Comparison of ENCODE assay signal across 18 mouse cellular contexts in genomic region chr12:104474881-104475740, GRCm38 (mm10). TPM values are rescaled to one million over a fixed set of nuclear protein-coding genes. Genes with fewer than 3 reads are reported as not detected.
A peak's percentile ranks its signal among the peaks of the same experiment; 100 is the strongest.
DNase-seq lines count a peak whose midpoint lies in the region; ATAC-seq and TF ChIP-seq lines count a peak whose summit lies in the region.
"Had no signal": no experiment of that assay in that cellular context is flagged by ENCODE, and none has a peak within 500 bp of the region (broad histone marks: within the 10 kb centered on the region; RNA-seq: fewer than 3 reads in every experiment).

No protein-coding gene starts in this region.

- no peak for TF ChIP-seq CTCF in kidney, postnatal 0 days (IDR thresholded peaks at IDR 0.05; ENCODE audit: low read depth)
- no peak for TF ChIP-seq CTCF in kidney, adult 2 months (conservative IDR thresholded peaks at IDR 0.05; ENCODE audit: insufficient read depth, insufficient read length, low read depth, low read length)

- no peak overlapping the region for H3K4me2 ChIP-seq in kidney, postnatal 0 days (ENCODE audit: low read length)
- peak overlapping the region; percentile 93; the same call in 1 of the 2 replicates for H3K4me2 ChIP-seq in limb, embryonic 15.5 days

- peaks cover 5% of the 10 kb centered on the region; the same call in 1 of the 2 replicates for H3K4me1 ChIP-seq in kidney, postnatal 0 days (replicated peaks; ENCODE audit: insufficient read depth, low read length)
- no peaks in the 10 kb centered on the region for H3K4me1 ChIP-seq in kidney, adult 2 months (ENCODE audit: control insufficient read depth, insufficient read depth, low read length)
- H3K4me1 ChIP-seq in limb, embryonic 15.5 days, result peaks cover 32% of the 10 kb centered on the region

- H3K4me3 ChIP-seq in kidney, postnatal 0 days (replicated peaks; ENCODE audit: low read depth, low read length), result no peak overlapping the region
- no peak overlapping the region for H3K4me3 ChIP-seq in kidney, adult 2 months (ENCODE audit: insufficient read depth, low read depth, low read length)
- peak overlapping the region; percentile 58 for H3K4me3 ChIP-seq in limb, embryonic 15.5 days

- TF ChIP-seq POLR2A in kidney, adult 2 months (IDR thresholded peaks at IDR 0.05; ENCODE audit: low read depth, low read length), result no peak

- DNase-seq in cerebellum, postnatal 10 days, result peak; percentile 13 to 35
- DNase-seq in cerebellum, adult 8-10 months, result no peak
- peak; percentile 16 for DNase-seq in kidney, postnatal 0 days (ENCODE audit: low spot score)
- no peak for DNase-seq in kidney, adult 2 months
- DNase-seq in embryo, embryonic 9.5 days (ENCODE audit: extremely low spot score), result peak; percentile 44
- DNase-seq in gastrocnemius, postnatal 25 days, result no peak
- no peak for DNase-seq in left cerebral cortex, adult 18-20 months (ENCODE audit: low spot score in 2 of 2)
- DNase-seq: cerebellum, adult 11-12 months; gastrocnemius, adult 2 months; kidney, adult 18-20 months; lung, postnatal 10 days; thymus, postnatal 4 days had no signal

- ATAC-seq in kidney, postnatal 0 days (replicated peaks; ENCODE audit: low FRiP score, low read depth), result no peak
- ATAC-seq in limb, embryonic 15.5 days (ENCODE audit: insufficient number of reproducible peaks, low FRiP score, low TSS enrichment, low read depth), result no peak

- no peaks in the 10 kb centered on the region for H3K9me3 ChIP-seq in kidney, postnatal 0 days (replicated peaks; ENCODE audit: low read length)
- H3K9me3 ChIP-seq in limb, embryonic 15.5 days, result no peaks in the 10 kb centered on the region

- 2% methylated on average over 22 of the region's 22 CpGs for WGBS in kidney, postnatal 0 days
- WGBS in kidney, adult 2 months, result 9% methylated on average over 22 of the region's 22 CpGs
- WGBS in limb, embryonic 15.5 days, result 14% methylated on average over 22 of the region's 22 CpGs

- peaks cover 83% of the 10 kb centered on the region for H3K27me3 ChIP-seq in kidney, postnatal 0 days (ENCODE audit: insufficient read depth, low read length)
- H3K27me3 ChIP-seq in kidney, adult 2 months (replicated peaks; ENCODE audit: control insufficient read depth, insufficient read depth, low read length), result peaks cover 22% of the 10 kb centered on the region
- H3K27me3 ChIP-seq in limb, embryonic 15.5 days, result peaks cover 86% of the 10 kb centered on the region

- H3K36me3 ChIP-seq in kidney, postnatal 0 days (ENCODE audit: insufficient read depth, low read length), result no peaks in the 10 kb centered on the region
- no peaks in the 10 kb centered on the region for H3K36me3 ChIP-seq in kidney, adult 2 months (ENCODE audit: control insufficient read depth, insufficient read depth, low read length)
- no peaks in the 10 kb centered on the region for H3K36me3 ChIP-seq in limb, embryonic 15.5 days

- no peak overlapping the region for H3K9ac ChIP-seq in kidney, postnatal 0 days (ENCODE audit: low read depth, low read length)
- 0 out of 2 replicates have a peak overlapping the region, but pooled peaks have one; percentile 5 for H3K9ac ChIP-seq in limb, embryonic 15.5 days

- no peak overlapping the region for H3K27ac ChIP-seq in kidney, postnatal 0 days
- no peak overlapping the region for H3K27ac ChIP-seq in kidney, adult 2 months (ENCODE audit: insufficient read depth, low read depth, low read length)
- no peak overlapping the region for H3K27ac ChIP-seq in limb, embryonic 15.5 days
- H3K27ac ChIP-seq: gastrocnemius, adult 2 months had no signal

RNA-seq across cellular contexts. Expression of gene Gsc, which starts 2.0 kb away (rescaled TPM):
- polyA plus RNA-seq in kidney, postnatal 0 days (2015; fragmentation: Nextera tagmentation; extraction: Ambion mirVana), result not detected in 2 replicates
- 0.10 TPM in 1 of 2 replicates, not detected in the other for polyA plus RNA-seq in kidney, adult 2 months (2012; rRNA removed)
- 4.2 and 7.2 TPM in 2 replicates for polyA plus RNA-seq in limb, embryonic 15.5 days (2015; fragmentation: Nextera tagmentation; extraction: Ambion mirVana)
- under 1 TPM in 1 of 2 experiments, not detected in 1; 0.20 TPM for total RNA-seq in gastrocnemius, postnatal 25 days (2021)
- not detected for total RNA-seq in left cerebral cortex, adult 18-20 months (2021)
- total RNA-seq: adrenal gland, adult 18-20 months; layer of hippocampus, adult 8-10 months; left cerebral cortex, postnatal 36 days; MEL; monocyte, adult 5-6 weeks had no signal

Comparison
In these comparisons a context has a peak if more than half of its experiments do, and no peak if none do; other contexts are left out.
1. DNase-seq: peak in cerebellum, postnatal 10 days (2 of 2), kidney, postnatal 0 days (single experiment) and embryo, embryonic 9.5 days (single experiment); none in cerebellum, adult 8-10 months (single experiment), kidney, adult 2 months (single experiment), gastrocnemius, postnatal 25 days (single experiment) and left cerebral cortex, adult 18-20 months (0 of 2).